Mouse (Mus musculus): Measurements from ENCODE around the gene Mif4gd. TPM values are rescaled to one million over a fixed set of nuclear protein-coding genes. Genes with fewer than 3 reads are reported as not detected.

The Mif4gd gene
- polyA plus RNA-seq, 1 experiment from 2014 or later: 28.4 TPM

DNA sequence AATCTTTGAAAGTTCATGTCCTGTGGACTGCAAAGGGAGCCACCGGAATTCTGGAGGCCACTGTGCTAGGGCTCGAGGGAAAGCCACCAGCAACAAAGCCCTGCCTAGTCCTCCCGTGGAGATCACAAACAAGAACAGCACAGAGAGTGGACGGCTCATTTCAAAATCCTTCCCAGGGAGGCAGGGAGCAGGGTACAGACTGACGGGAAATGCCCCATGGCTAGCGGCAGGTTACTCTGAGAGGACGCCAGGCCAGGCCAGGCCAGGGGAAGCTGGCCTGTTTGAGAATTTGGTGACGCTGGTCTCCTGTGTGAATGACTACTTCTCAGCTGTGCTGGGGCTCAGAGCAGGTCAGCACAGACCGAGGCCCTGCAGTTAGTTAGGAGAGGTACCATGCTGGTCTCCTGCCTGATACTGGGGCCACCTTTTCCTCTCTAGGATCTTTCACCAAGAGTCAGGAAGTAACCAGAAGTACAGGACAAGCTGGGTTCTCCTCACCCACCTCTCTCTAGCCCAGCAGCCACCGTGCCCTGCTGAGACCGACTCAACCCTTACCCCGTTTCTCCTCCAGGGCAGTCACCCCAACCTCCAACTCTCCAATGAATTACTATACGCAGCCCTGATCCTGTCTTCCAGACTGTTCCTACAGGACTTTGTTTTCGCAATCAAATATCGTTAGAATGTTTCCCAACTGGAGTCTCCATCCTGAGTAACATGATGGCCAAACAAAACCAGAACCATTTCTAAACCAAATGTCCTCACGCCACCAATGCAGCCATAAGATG lies 6.2 kb upstream of the Mif4gd start:
- H3K9ac ChIP-seq (ENCODE audit: low read depth, low read length): no peak overlapping the region
- peaks cover 3% of the 10 kb centered on the region; the same call in 1 of the 2 replicates for H3K36me3 ChIP-seq (ENCODE audit: control insufficient read depth, insufficient read depth)
- ATAC-seq (ENCODE audit: low read depth): no peak
- H3K4me3 ChIP-seq (ENCODE audit: low read depth, low read length): no peak overlapping the region
- H3K27ac ChIP-seq (ENCODE audit: low read length): no peak overlapping the region
- no peak overlapping the region for H3K4me2 ChIP-seq (ENCODE audit: low read depth, low read length)
- WGBS (ENCODE audit: insufficient replicate concordance): 76% methylated on average over 16 of the region's 16 CpGs
- peaks cover 2% of the 10 kb centered on the region for H3K4me1 ChIP-seq (ENCODE audit: control insufficient read depth, low read depth, low read length)
- no peaks in the 10 kb centered on the region for H3K9me3 ChIP-seq (replicated peaks; ENCODE audit: control insufficient read depth, low read length)
- no peaks in the 10 kb centered on the region for H3K27me3 ChIP-seq (ENCODE audit: control insufficient read depth, insufficient read depth, low read depth, low read length)

GRCm38 (mm10) chr11:115618001-115618400 lies 5.2 kb upstream of the Mif4gd start:
- H3K27me3 ChIP-seq (ENCODE audit: control insufficient read depth, insufficient read depth, low read depth, low read length): no peaks in the 10 kb centered on the region
- no peak overlapping the region for H3K4me2 ChIP-seq (ENCODE audit: low read depth, low read length)
- peaks cover 11% of the 10 kb centered on the region for H3K4me1 ChIP-seq (ENCODE audit: control insufficient read depth, low read depth, low read length)
- H3K9ac ChIP-seq (ENCODE audit: low read depth, low read length): no peak overlapping the region
- WGBS (ENCODE audit: insufficient replicate concordance): 65% methylated on average over 1 of the region's 2 CpGs
- no peak overlapping the region for H3K27ac ChIP-seq (ENCODE audit: low read length)
- ATAC-seq (ENCODE audit: low read depth): no peak
- H3K36me3 ChIP-seq (ENCODE audit: control insufficient read depth, insufficient read depth): peaks cover 2% of the 10 kb centered on the region; the same call in 1 of the 2 replicates
- H3K9me3 ChIP-seq (replicated peaks; ENCODE audit: control insufficient read depth, low read length): no peaks in the 10 kb centered on the region
- H3K4me3 ChIP-seq (ENCODE audit: low read depth, low read length): no peak overlapping the region

DNA sequence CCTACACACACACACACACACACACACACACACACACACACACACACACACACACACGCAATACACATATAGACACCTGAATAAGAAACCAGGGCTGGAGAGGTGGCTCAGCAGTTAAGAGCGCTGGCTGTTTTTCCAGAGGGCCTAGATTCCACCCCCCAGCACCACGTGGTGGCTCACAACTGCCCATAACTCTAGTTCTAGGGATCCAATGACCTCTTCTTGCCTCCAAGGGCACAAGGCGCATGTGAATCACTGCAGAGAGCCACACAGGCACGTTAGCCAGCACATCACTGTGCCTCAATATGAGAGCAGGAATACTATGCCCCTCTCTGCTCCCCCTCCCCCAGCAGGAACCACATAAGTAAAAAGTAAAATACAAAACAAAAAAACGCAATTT lies 4.1 kb upstream of the Mif4gd start:
- no peak overlapping the region for H3K9ac ChIP-seq (ENCODE audit: low read depth, low read length)
- no peaks in the 10 kb centered on the region for H3K27me3 ChIP-seq (ENCODE audit: control insufficient read depth, insufficient read depth, low read depth, low read length)
- H3K4me2 ChIP-seq (ENCODE audit: low read depth, low read length): no peak overlapping the region
- peaks cover 15% of the 10 kb centered on the region for H3K4me1 ChIP-seq (ENCODE audit: control insufficient read depth, low read depth, low read length)
- ATAC-seq (ENCODE audit: low read depth): no peak
- no peaks in the 10 kb centered on the region for H3K36me3 ChIP-seq (ENCODE audit: control insufficient read depth, insufficient read depth)
- H3K9me3 ChIP-seq (replicated peaks; ENCODE audit: control insufficient read depth, low read length): no peaks in the 10 kb centered on the region
- H3K27ac ChIP-seq (ENCODE audit: low read length): no peak overlapping the region
- H3K4me3 ChIP-seq (ENCODE audit: low read depth, low read length): no peak overlapping the region
- WGBS (ENCODE audit: insufficient replicate concordance): 76% methylated on average over 6 of the region's 6 CpGs

DNA sequence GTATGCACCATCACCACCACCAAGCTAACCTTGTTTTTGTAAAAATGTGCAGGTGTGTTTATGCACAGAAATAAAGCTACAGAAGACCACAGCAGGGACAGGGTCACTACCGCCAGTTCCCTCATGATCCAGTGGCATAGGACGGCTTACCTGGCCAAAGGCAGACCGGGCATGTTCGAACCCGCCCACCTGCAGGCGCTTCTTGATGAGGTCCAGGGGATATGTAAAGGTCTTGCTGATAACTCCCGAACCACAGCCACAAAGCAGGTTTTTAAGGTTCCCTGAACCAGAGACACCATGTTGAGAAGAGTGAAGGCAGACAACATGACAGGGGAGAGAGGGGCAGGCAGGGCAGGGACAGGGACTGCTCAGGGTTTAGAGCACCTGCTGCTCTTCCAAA lies 3.6 kb upstream of the Mif4gd start:
- H3K36me3 ChIP-seq (ENCODE audit: control insufficient read depth, insufficient read depth): no peaks in the 10 kb centered on the region
- no peaks in the 10 kb centered on the region for H3K27me3 ChIP-seq (ENCODE audit: control insufficient read depth, insufficient read depth, low read depth, low read length)
- 80% methylated on average over 7 of the region's 7 CpGs for WGBS (ENCODE audit: insufficient replicate concordance)
- peaks cover 20% of the 10 kb centered on the region for H3K4me1 ChIP-seq (ENCODE audit: control insufficient read depth, low read depth, low read length)
- H3K27ac ChIP-seq (ENCODE audit: low read length): no peak overlapping the region
- no peak overlapping the region for H3K4me2 ChIP-seq (ENCODE audit: low read depth, low read length)
- ATAC-seq (ENCODE audit: low read depth): no peak
- H3K9ac ChIP-seq (ENCODE audit: low read depth, low read length): no peak overlapping the region
- H3K4me3 ChIP-seq (ENCODE audit: low read depth, low read length): no peak overlapping the region
- H3K9me3 ChIP-seq (replicated peaks; ENCODE audit: control insufficient read depth, low read length): no peaks in the 10 kb centered on the region

DNA sequence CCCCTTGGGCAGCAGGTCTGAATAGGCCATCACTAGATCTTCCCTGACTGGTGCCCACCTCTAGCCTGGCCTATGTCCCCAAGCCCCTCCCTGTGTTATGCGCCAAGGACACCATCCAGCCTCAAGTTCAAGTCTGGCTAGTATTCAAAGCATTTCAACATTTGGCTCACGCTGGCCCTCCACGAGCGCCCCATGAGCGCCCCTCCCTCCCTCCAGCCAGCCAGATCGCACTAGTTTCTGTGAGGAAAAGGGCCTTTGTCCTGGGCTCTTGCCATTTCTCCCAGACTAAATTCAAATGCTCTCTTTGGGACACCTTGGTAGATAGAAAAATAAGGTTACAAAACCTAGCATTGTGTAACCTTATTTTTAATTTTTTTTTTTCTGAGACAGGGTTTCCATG lies 3.1 kb upstream of the Mif4gd start:
- ATAC-seq (ENCODE audit: low read depth): no peak
- Histone ChIP-seq H3K4me3 (ENCODE audit: low read depth, low read length) (no peak overlapping the region), H3K4me2 (ENCODE audit: low read depth, low read length) (no peak overlapping the region), H3K27ac (ENCODE audit: low read length) (no peak overlapping the region), H3K27me3 (ENCODE audit: control insufficient read depth, insufficient read depth, low read depth, low read length) (no peaks in the 10 kb centered on the region), H3K4me1 (ENCODE audit: control insufficient read depth, low read depth, low read length) (peaks cover 21% of the 10 kb centered on the region), H3K36me3 (ENCODE audit: control insufficient read depth, insufficient read depth) (no peaks in the 10 kb centered on the region), H3K9me3 (replicated peaks; ENCODE audit: control insufficient read depth, low read length) (no peaks in the 10 kb centered on the region), H3K9ac (ENCODE audit: low read depth, low read length) (no peak overlapping the region)
- WGBS (ENCODE audit: insufficient replicate concordance): 89% methylated on average over 6 of the region's 6 CpGs

DNA sequence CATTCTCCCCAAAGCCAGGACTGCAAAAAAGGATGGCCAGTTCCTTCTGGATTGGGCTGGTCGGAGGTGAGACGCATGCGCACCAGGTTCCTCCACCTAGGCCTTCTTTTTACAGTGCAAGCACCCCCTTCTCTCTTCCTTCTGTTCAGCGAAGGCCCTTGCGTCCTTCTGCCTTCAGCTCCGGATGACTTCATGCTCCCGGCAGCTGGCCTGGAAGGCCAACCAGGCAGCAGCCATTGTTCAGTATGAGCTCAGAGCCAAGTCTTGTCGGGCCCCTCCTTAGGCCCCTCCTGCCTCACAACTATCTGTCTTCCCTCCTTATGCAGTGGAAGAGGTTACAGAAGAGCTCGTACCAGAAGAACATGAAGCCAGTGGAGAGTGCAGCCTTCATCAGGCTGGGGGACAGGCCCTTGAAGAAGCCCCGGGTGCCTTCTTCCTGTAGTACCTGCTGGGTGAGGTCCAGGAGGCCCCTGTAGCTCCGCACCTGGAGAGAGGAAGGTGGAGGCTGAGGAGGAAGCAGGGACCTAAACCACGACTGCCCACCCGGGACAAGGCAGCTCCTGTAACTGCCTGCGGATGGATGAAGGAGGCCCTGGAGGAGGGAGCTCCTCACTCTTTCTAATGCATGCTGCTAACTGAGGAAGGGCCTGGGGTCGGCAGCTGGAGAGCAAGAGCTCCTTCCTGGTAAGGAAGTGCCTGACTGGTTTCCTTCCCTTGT lies 2.5 kb upstream of the Mif4gd start:
- Histone ChIP-seq H3K27ac (ENCODE audit: low read length) (no peak overlapping the region), H3K4me3 (ENCODE audit: low read depth, low read length) (no peak overlapping the region), H3K27me3 (ENCODE audit: control insufficient read depth, insufficient read depth, low read depth, low read length) (no peaks in the 10 kb centered on the region), H3K9me3 (replicated peaks; ENCODE audit: control insufficient read depth, low read length) (no peaks in the 10 kb centered on the region), H3K36me3 (ENCODE audit: control insufficient read depth, insufficient read depth) (no peaks in the 10 kb centered on the region), H3K4me1 (ENCODE audit: control insufficient read depth, low read depth, low read length) (peaks cover 21% of the 10 kb centered on the region), H3K4me2 (ENCODE audit: low read depth, low read length) (no peak overlapping the region), H3K9ac (ENCODE audit: low read depth, low read length) (no peak overlapping the region)
- 76% methylated on average over 15 of the region's 15 CpGs for WGBS (ENCODE audit: insufficient replicate concordance)
- ATAC-seq (ENCODE audit: low read depth): no peak

DNA sequence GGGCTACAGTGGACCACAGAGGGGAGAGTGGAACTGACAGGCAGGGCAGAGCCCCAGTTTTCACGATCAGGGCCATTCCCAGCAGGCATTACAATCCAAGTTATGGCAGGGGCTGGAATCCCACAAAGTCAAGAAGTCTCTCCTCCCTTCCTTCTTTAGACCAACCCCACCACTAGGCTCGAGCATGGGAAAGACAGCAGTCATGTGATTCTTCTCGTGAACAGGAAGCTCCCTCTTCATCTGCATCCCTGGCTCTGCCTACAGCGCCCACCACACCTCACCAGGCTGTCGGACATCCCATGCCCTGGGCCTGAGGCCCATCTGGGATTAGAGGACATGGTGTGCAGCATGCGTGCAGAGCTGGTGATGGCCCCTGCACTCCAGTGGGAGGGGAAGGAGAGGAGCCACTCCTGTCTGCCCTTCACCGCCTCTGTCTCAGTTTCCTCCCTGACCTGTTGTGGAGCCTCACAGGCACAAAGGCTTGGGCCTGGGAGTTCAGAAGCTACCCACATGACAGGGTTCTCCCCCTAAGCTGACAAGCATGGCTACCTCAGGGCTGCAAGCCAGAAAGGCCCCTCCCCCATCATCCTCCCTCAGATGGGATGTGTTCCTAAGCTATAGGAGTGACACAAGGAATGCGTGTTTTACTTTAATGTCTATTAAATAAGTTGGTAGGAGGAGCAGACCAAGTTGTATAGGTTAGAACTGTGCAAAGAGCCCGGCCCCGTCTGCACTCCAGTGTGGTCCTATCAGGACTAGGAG lies 1.8 kb upstream of the Mif4gd start:
- H3K4me1 ChIP-seq (ENCODE audit: control insufficient read depth, low read depth, low read length): peaks cover 24% of the 10 kb centered on the region
- H3K4me2 ChIP-seq (ENCODE audit: low read depth, low read length): no peak overlapping the region
- no peak overlapping the region for H3K27ac ChIP-seq (ENCODE audit: low read length)
- no peaks in the 10 kb centered on the region for H3K9me3 ChIP-seq (replicated peaks; ENCODE audit: control insufficient read depth, low read length)
- 73% methylated on average over 10 of the region's 10 CpGs for WGBS (ENCODE audit: insufficient replicate concordance)
- ATAC-seq (ENCODE audit: low read depth): no peak
- H3K9ac ChIP-seq (ENCODE audit: low read depth, low read length): no peak overlapping the region
- H3K27me3 ChIP-seq (ENCODE audit: control insufficient read depth, insufficient read depth, low read depth, low read length): no peaks in the 10 kb centered on the region
- H3K36me3 ChIP-seq (ENCODE audit: control insufficient read depth, insufficient read depth): no peaks in the 10 kb centered on the region
- no peak overlapping the region for H3K4me3 ChIP-seq (ENCODE audit: low read depth, low read length)

GRCm38 (mm10) chr11:115613138-115613945 lies 573 bp upstream of the Mif4gd start:
- under 1% methylated on average over 16 of the region's 16 CpGs for WGBS (ENCODE audit: insufficient replicate concordance)
- ATAC-seq (ENCODE audit: low read depth): peak; percentile 10

More at GRCm38 (mm10) chr11:115613138-115613945, 573 bp upstream of the Mif4gd start:
- Histone ChIP-seq H3K4me1 (ENCODE audit: control insufficient read depth, low read depth, low read length) (peaks cover 24% of the 10 kb centered on the region), H3K27me3 (ENCODE audit: control insufficient read depth, insufficient read depth, low read depth, low read length) (no peaks in the 10 kb centered on the region), H3K9ac (ENCODE audit: low read depth, low read length) (peak overlapping the region; percentile 85), H3K4me2 (ENCODE audit: low read depth, low read length) (peak overlapping the region; percentile 96), H3K27ac (ENCODE audit: low read length) (peak overlapping the region; percentile 98), H3K9me3 (replicated peaks; ENCODE audit: control insufficient read depth, low read length) (no peaks in the 10 kb centered on the region), H3K4me3 (ENCODE audit: low read depth, low read length) (peak overlapping the region; percentile 79), H3K36me3 (ENCODE audit: control insufficient read depth, insufficient read depth) (peaks cover 6% of the 10 kb centered on the region; the same call in 1 of the 2 replicates)

Measured in liver, embryonic 16.5 days (tissue).